Mouse (Mus musculus) myocyte (in vitro differentiated cells): ENCODE data around the gene Asgr2.

Source experiments
- E2F4 ChIP-seq: IDR thresholded peaks from one replicate; pipeline ENCODE4 v1.6.1; 2011; ENCODE audit warnings: mild to moderate bottlenecking, control low read depth, moderate library complexity; ENCODE audit not compliant: insufficient read depth
- MYOD1 ChIP-seq, 3 experiments: IDR thresholded peaks; one replicate each; pipeline ENCODE4 v1.6.1; 2011; ENCODE audit warnings: control low read depth in 2 of 3, low read depth in 2 of 3, mild to moderate bottlenecking in 2 of 3, moderate library complexity in 1 of 3; ENCODE audit not compliant: insufficient read length in 2 of 3, control insufficient read depth in 1 of 3
- MYOG ChIP-seq, 3 experiments: IDR thresholded peaks; one replicate each; pipeline ENCODE4 v1.6.1; 2011; ENCODE audit warnings: control low read depth in 2 of 3, low read depth in 2 of 3, mild to moderate bottlenecking in 2 of 3; ENCODE audit not compliant: insufficient read length in 2 of 3, control insufficient read depth in 1 of 3, insufficient read depth in 1 of 3
- POLR2A ChIP-seq: IDR thresholded peaks from one replicate; pipeline ENCODE4 v1.6.1; 2011; ENCODE audit warnings: low read depth, mild to moderate bottlenecking, control low read depth, moderate library complexity; ENCODE audit not compliant: insufficient read length
- TCF12 ChIP-seq: IDR thresholded peaks from one replicate; pipeline ENCODE4 v1.6.1; 2011; ENCODE audit warnings: mild to moderate bottlenecking, control low read depth; ENCODE audit not compliant: poor library complexity, insufficient read depth, severe bottlenecking
- USF1 ChIP-seq: IDR thresholded peaks from one replicate; pipeline ENCODE4 v1.6.1; 2011; ENCODE audit warnings: low read depth, mild to moderate bottlenecking, control low read depth, moderate library complexity

DNA sequence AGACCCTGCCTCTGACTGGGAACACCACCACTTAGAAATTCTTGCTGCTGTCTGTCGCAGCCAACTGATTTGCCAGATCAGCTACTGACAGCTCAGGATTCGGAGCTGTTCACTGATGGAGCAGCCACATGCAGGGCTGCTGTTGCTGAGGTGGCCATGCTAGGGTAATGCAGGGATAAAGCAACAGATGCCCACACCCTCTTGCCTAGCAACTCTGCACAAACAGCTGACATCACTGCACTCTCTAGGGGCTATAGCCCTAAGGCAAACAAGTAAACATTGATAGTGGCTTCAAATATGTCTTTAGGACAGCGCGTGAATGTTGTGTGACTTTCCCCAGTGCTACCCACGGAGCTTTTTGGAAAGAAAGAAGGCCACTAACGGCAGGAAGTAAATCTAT is 13.3 kb upstream of the Asgr2 start:
- TF ChIP-seq POLR2A (no peak), MYOG (IDR thresholded peaks at IDR 0.05; ENCODE audit: control insufficient read depth in 1 of 3, insufficient read depth in 1 of 3, insufficient read length in 2 of 3, low read depth in 2 of 3) (no peak), TCF12 (no peak), E2F4 (no peak), USF1 (no peak), MYOD1 (IDR thresholded peaks at IDR 0.05; ENCODE audit: control insufficient read depth in 1 of 3, insufficient read length in 2 of 3, low read depth in 2 of 3) (no peak)
